Mouse (Mus musculus) urinary bladder, adult 2 months (tissue): Measurements from ENCODE around the gene Cdkn2aipnl. TPM values are rescaled to one million over a fixed set of nuclear protein-coding genes. Genes with fewer than 3 reads are reported as not detected.

Source experiments
- DNase-seq: peaks from one replicate; pipeline ENCODE4 v3.0.0; 2022; ENCODE audit warnings: low spot score
- polyA plus RNA-seq: library from polyadenylated mRNA; depleted of rRNA; stranded (reverse); fragments of >200 nt; gene quantifications from 2 replicates; pipeline ENCODE4 v1.2.3, GENCODE M21; 2012; rRNA removed

The Cdkn2aipnl gene
- polyA plus RNA-seq, result 21.2 and 23.8 TPM in 2 replicates

DNA sequence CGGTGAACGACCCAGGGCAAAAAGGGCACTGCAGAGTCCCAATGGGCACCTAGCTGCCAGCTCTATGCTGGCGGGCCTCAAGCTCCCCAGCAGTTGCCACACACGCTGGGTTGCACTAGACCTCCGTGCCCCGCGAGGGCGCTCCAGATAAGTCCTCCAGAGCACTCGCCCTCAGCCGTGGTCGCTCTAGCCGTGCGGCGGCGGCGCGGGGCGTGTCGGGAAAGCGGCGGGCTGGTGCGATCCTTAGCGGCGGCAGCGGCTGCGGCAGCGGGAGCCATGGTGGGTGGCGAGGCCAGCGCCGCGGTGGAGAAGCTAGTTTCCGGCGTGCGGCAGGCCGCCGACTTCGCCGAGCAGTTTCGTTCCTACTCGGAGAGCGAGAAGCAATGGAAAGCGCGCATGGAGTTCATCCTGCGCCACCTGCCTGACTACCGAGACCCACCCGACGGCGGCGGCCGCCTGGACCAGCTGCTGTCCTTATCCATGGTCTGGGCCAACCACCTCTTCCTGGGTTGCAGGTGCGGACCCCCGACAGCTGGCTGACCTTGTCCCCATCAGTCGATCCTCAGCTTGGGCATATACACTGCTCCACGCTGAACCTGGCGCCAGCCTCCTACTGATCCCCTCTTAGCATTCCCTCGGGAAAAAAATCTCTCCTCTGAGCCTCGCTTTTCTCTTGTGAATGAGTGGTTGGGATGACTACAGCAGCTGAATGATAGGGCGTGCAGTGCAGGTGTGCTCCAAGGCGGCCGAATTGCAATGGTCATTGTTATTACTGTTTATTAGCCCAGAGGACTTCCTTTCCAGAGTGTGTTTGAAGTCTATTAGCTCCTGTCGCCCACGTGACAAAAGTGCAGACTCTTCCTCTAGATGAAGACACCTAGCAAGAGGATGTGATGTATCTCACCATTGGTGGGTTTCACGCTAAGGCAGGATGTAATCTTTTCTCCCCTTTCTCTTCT, at the start of gene Cdkn2aipnl:
TSS of gene Cdkn2aipnl (plus strand) at position 219 of the 959 bp plus-strand sequence.
- peak; percentile 98 for DNase-seq

DNA sequence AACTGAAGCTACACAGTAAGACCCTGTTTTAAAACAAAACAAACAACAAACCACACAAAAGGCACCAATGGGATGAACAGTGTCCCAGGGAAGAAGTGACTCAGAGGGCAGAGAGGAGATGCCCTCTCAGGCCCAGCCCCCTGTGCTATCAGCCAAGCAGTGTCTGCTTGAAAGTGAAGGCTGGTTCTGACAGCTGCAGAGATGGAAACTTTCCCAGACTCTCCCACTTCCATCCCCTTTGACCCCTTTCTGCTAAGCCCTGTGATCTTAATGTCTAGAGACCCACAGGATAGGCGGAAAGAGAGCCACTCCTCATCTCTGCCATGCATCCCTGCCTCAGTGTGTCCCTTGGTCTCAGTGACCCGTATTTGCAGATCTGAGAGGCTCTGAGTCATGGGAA, 49.5 kb upstream of the Cdkn2aipnl start:
- no peak for DNase-seq

GRCm38 (mm10) chr11:51918576-51918975, 48.9 kb upstream of the Cdkn2aipnl start:
- no peak for DNase-seq

GRCm38 (mm10) chr11:51921355-51922125, 45.9 kb upstream of the Cdkn2aipnl start:
- no peak for DNase-seq

- DNase-seq, result no peak
These were observed 45.0 kb upstream of the Cdkn2aipnl start for GRCm38 (mm10) chr11:51922421-51922841.

GRCm38 (mm10) chr11:51925595-51925994, 41.9 kb upstream of the Cdkn2aipnl start:
- DNase-seq, result no peak

- no peak for DNase-seq
These were observed 41.1 kb upstream of the Cdkn2aipnl start for GRCm38 (mm10) chr11:51926385-51926784.

- DNase-seq, result no peak
These were observed 40.4 kb upstream of the Cdkn2aipnl start for GRCm38 (mm10) chr11:51927106-51927505.

DNA sequence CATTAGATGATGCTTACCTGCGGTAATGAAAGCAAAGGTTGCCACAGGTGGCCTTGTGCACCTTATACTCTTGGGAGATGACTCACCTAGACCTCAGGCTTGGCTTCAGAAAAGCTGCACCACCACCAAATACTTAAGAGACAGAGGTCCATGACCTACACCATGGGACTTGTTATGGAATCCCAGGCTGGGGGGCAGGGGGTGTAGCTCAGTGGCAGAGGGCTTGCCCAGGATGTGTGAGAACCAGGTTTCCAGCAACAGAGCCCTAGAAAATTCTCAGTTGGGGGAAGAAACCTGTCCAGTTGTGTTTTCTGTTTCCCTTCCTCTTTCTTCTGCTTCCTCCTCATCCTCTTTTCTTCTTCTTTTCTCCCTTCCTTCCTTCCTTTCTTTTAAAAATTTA, 36.3 kb upstream of the Cdkn2aipnl start:
- DNase-seq, result no peak

- no peak for DNase-seq
These were observed 35.7 kb upstream of the Cdkn2aipnl start for GRCm38 (mm10) chr11:51931790-51932189.

DNA sequence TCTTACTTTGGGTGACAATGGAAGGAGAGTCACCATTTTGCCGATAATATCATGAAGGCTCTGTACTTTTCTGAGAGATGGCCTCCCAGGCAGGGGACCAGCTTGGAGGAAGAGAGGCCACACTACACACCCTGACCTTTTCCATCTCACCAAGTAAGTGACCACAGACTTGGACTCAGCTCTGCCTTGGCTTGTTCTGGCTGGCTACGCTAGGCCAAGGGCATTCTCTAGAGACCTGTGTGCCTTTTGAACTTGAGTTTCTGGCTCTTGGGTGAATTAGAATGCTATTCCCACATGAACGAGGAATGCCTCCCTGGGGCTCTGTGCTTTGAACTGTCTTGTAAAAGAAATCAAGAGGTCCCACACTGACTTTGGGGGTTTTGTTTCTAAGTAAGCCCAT, 33.2 kb upstream of the Cdkn2aipnl start:
- DNase-seq, result no peak

- no peak for DNase-seq
These were observed 31.6 kb upstream of the Cdkn2aipnl start for GRCm38 (mm10) chr11:51935636-51936434.

GRCm38 (mm10) chr11:51937361-51937781, 30.1 kb upstream of the Cdkn2aipnl start:
- DNase-seq, result no peak

DNA sequence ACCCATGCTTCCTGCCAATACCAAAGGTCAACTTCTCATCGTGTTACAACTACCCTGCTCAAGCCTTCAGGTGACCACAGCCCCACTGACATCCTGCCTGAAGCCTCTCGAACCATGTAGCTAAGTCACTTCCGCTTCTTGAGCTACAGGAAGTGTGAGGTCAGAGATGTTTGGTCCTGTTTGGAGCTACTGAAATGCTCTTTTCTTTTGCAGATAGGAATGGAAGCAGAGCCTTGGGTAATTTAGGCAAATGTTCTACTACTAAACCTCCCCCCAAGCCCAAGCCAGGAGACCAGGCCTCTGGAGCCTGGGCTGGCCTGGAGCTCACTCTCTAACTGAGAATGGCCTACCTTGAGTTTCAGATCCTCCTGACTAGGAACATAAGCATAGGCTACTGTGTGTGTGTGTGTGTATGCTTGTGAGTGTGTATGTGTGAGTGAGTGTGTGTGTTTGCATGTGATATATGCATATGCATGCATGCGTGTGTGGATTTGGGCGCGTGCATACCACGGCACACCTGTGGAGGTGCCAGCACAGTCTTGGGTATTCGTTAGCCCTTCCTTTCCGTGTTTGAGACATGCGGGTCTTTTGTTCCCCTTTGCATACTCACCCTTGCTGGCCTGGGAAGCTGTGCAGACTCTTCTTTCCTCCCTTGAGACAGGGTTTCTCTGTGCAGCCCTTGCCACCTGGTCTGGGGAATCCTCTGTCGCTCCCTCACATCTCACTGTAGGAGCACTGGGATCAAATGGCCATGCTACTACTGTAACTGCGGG, 28.5 kb upstream of the Cdkn2aipnl start:
- no peak for DNase-seq

GRCm38 (mm10) chr11:51939590-51939955, 27.9 kb upstream of the Cdkn2aipnl start:
- no peak for DNase-seq

DNA sequence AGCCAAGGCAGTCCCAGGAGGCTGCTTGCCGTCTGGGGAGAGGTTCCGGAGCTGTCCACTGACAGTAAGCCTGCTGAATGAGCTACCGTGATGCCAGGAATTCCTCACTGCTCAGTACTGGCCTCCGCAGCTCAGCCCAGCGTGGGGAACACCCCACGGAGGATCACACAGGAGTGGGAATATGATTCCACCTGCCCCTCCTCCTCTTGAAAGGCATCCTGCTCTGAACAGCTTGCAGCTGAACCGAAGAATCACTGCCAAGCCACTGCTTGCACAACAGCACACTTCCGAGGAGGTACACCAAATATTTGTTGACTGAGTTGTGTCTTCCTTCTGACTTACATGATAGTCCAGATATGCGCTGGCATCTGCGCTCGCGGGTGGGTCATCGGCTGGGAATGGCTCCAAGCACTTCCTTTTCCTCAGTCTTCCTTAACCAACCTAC, 26.9 kb upstream of the Cdkn2aipnl start:
- DNase-seq, result no peak

DNA sequence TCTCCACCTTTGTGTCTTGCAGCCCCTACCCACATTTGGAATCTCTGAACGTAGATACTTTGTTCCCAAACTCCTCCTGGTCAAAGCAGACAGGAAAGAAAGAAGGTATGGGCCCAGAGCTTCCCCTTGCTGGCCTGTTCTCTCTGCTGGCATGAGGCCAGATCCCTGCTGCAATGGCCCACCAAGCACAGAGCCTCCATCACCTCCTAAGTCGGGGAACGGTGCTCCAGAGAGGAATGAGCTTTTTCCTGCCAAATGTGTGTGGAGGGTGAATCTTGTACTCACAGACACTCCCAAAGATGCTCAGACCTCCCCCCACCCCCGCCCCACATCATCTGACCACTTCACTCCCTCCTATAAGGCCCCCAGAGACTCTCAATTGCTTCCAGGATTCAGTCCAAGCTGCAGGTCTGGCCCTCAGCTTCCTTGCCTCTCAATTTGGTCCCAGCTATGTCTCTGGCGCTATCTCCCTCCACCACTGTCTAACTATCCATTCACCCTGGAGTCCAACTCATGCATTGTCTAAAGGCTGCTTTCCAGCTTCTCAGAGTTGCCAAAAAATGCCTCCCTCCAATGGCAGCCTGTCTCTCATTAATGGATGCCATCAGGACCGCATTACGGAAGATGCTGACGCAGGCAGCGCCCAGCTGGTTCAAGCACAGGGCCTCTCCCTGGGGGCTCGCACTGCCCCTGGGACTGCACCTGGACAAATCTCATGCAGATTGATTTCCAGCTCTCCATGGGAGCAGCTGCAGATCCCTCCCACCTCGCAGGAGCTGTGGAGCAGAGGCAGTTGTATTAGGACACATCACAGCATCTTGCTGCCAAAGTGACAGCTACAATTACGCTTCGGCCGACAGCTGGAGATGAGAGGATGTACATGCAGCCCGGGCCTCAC, 24.6 kb upstream of the Cdkn2aipnl start:
- DNase-seq, result no peak

DNA sequence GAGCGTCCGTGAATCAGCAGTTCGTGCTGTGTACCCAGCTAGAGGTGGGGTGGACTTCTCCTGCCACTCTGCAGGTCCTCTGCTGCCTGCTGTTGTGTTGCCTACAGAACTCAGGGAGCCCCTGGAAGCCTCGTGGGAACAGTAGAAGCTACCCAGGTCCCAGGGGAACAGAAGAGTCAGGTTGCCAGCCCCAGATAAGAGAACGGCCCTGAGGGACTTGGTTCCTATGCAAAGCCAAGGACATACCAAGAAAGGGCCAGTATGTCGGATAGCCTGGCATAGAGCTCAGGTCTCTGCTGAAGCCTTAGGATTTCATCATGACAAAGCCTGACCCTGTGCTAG, 24.0 kb upstream of the Cdkn2aipnl start:
- DNase-seq, result no peak

DNA sequence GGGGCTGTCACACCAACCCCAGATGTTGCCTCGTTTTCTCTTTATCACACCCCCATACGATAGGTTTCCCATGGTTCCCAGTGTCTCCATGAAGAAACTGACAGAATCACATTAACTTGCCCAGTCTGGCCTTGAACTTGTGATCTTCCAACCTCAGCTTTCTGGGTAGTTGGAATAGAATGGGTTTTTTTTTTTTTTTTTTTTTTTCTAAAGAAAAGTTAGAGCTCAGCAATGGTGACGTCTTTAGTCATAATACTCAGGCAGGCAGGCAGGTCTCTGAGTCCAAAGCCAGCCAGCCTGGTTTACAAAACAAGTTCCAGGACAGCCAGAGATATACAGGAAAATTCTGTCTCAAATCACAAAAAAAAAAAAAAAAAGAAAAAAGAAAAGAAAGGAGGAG, 23.2 kb upstream of the Cdkn2aipnl start:
- no peak for DNase-seq

- DNase-seq, result no peak
These were observed 21.9 kb upstream of the Cdkn2aipnl start for GRCm38 (mm10) chr11:51945548-51945947.
